Mouse (Mus musculus) ES-E14 (cell line): ENCODE measurements around the gene Dek. TPM values are rescaled to one million over a fixed set of nuclear protein-coding genes. Genes with fewer than 3 reads are reported as not detected.

ENCODE experiments used
- DNase-seq: peaks from one replicate; pipeline ENCODE4 v3.0.0-alpha.2; 2013; ENCODE audit warnings: low read depth, low spot score
- H3K27ac ChIP-seq: 2 replicates; pipeline ENCODE4 v1.5.1; 2012; ENCODE audit warnings: low read depth, mild to moderate bottlenecking, low read length, moderate library complexity, mixed read lengths; ENCODE audit not compliant: poor library complexity, insufficient read depth, severe bottlenecking
- H3K36me3 ChIP-seq: 2 replicates; pipeline ENCODE4 v1.6.1; 2012; ENCODE audit warnings: mild to moderate bottlenecking, low read length, moderate library complexity, mixed read lengths; ENCODE audit not compliant: control insufficient read depth, poor library complexity, insufficient read depth, severe bottlenecking
- H3K4me1 ChIP-seq, 2 experiments: fragments of 150-350 bp in 1 of 2; sonication (generic) in 1 of 2; 2 replicates each; pipeline ENCODE4 v1.6.1; 2012; ENCODE audit warnings: low read length in 2 of 2, mild to moderate bottlenecking in 1 of 2, mixed read lengths in 1 of 2; ENCODE audit not compliant: control insufficient read depth in 2 of 2, insufficient read depth in 2 of 2, poor library complexity in 1 of 2
- H3K4me3 ChIP-seq, 2 experiments: fragments of 150-350 bp in 1 of 2; sonication (generic) in 1 of 2; 2 replicates each; pipeline ENCODE4 v1.5.1; 2012; ENCODE audit warnings: low read length in 2 of 2, low read depth in 1 of 2, mild to moderate bottlenecking in 1 of 2, mixed read lengths in 1 of 2; ENCODE audit not compliant: insufficient read depth in 1 of 2, poor library complexity in 1 of 2, severe bottlenecking in 1 of 2
- H3K9ac ChIP-seq: 2 replicates; pipeline ENCODE4 v1.6.1; 2012; ENCODE audit warnings: low read depth, mild to moderate bottlenecking, low read length, mixed read lengths; ENCODE audit not compliant: poor library complexity, insufficient read depth, severe bottlenecking
- H3K9me3 ChIP-seq: fragments of 150-350 bp; sonication (generic); 2 replicates; pipeline ENCODE4 v1.6.1; 2012; ENCODE audit warnings: low read depth, mild to moderate bottlenecking, low read length; ENCODE audit not compliant: control insufficient read depth, insufficient read depth
- CHD2 ChIP-seq: IDR thresholded peaks from 2 replicates; pipeline ENCODE4 v1.6.1; 2014; ENCODE audit warnings: mild to moderate bottlenecking, low read depth, low read length, inconsistent platforms
- HCFC1 ChIP-seq: IDR thresholded peaks from 2 replicates; pipeline ENCODE4 v1.6.1; 2012; ENCODE audit warnings: low read length, inconsistent platforms, borderline replicate concordance; ENCODE audit not compliant: insufficient read depth
- MAFK ChIP-seq: IDR thresholded peaks from 2 replicates; pipeline ENCODE4 v1.6.1; 2014; ENCODE audit warnings: mild to moderate bottlenecking, low read depth, low read length, inconsistent platforms; ENCODE audit not compliant: insufficient read depth
- ZC3H11A ChIP-seq: IDR thresholded peaks from 2 replicates; pipeline ENCODE4 v1.6.1; 2012; ENCODE audit warnings: low read depth, mild to moderate bottlenecking, inconsistent platforms, low read length, borderline replicate concordance
- ZNF384 ChIP-seq: IDR thresholded peaks from 2 replicates; pipeline ENCODE4 v1.6.1; 2012; ENCODE audit warnings: low read depth, low read length, inconsistent platforms
- in situ Hi-C, 2 experiments: fragments of 600-800 bp; cut with MboI; formaldehyde crosslinking; loops; one replicate each; pipeline ENCODE4 v1.15.1; 2025; ENCODE audit warnings: low sequenced_read_pairs in 2 of 2, inconsistent platforms in 1 of 2; ENCODE audit not compliant: unreplicated experiment in 2 of 2
- total RNA-seq: library from RNA; depleted of rRNA; stranded (reverse); fragments of 300-350 nt; gene quantifications from 2 replicates; pipeline ENCODE4 v1.2.3, GENCODE M21; 2012

Dek gene
- total RNA-seq, 1 experiment, result 120 TPM

DNA sequence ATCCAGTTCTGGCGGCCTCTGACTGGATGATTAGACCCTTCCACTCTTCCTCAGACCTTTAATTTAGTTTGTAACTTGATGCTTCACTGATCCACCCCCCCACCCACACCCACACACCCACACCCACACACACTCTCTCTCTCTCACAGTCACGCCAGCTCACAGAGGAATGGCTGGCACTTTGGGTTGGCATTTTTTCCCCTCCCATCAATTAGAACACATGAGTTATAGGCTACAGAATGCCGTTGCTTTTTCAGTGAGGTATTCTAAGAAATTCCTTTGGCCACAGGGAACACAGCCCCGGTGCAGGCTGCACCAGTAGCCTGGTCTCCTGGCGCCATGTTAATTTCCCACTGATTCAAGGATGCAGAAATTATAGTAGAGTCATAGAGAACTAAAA, 19.6 kb upstream of the Dek start:
- TF ChIP-seq ZC3H11A (no peak), HCFC1 (no peak), ZNF384 (no peak), CHD2 (no peak), MAFK (no peak)
- in situ Hi-C loops, result loop anchor here in 1 of 2 experiments (25.0 kb wide), 1 partner anchor 162 kb away; no protein-coding TSS in a partner anchor
- no peak overlapping the region for H3K27ac ChIP-seq
- no peaks in the 10 kb centered on the region for H3K9me3 ChIP-seq
- H3K9ac ChIP-seq, result no peak overlapping the region
- DNase-seq, result no peak
- H3K4me3 ChIP-seq, result no peak overlapping the region
- H3K36me3 ChIP-seq, result no peaks in the 10 kb centered on the region
- peaks cover 6 to 7% of the 10 kb centered on the region in 2 experiments for H3K4me1 ChIP-seq

DNA sequence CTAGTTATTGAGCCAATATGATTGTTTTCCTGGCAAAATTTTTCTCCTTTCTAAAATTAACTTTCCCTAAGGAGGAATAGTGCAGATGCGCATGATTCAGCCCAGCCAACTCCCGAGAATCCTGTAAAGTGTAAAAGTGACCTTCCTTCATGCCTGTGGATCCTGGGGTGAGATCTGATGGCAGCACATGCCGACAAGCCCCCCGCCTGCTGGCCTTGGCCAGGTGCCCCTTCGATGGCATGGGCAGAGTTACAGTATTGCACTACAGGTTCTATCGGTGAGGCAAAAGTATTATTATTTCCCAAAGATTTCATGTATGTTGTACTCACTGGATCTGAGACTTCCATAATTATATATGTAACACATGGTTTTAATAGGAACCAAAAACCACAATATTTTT, 19.0 kb upstream of the Dek start:
- no peak for TF ChIP-seq HCFC1
- TF ChIP-seq ZC3H11A, result no peak
- TF ChIP-seq ZNF384, result no peak
- TF ChIP-seq MAFK, result no peak
- no peak for TF ChIP-seq CHD2

DNA sequence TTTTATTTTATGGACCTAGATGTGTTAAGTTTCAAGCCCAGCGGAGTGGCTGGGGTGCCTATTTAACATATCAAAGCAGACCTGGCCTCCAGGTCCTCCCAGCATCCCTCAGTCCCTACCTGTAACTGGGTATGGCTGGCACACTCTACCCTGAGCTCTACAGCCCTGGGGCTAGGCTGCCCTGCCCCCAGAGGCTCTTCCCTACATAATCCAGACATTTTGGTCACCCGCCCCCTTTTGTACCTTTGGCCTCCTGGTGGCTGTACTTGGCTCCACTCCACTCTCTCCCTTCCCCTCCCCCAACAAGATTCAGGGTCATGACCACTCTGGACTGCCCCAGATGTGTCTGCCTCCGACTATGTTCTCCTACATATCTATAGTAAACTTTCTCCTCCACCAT, 18.4 kb upstream of the Dek start:
- in situ Hi-C loops, result no loop called here
- no peak overlapping the region for H3K27ac ChIP-seq
- DNase-seq, result no peak
- H3K4me1 ChIP-seq, result peaks cover 6 to 7% of the 10 kb centered on the region in 2 experiments
- no peak overlapping the region for H3K9ac ChIP-seq
- H3K4me3 ChIP-seq, result no peak overlapping the region
- H3K9me3 ChIP-seq, result no peaks in the 10 kb centered on the region
- TF ChIP-seq CHD2 (no peak), ZC3H11A (no peak), MAFK (no peak), ZNF384 (no peak), HCFC1 (no peak)
- no peaks in the 10 kb centered on the region for H3K36me3 ChIP-seq

More for the DNA sequence above, 19.0 kb upstream of the Dek start:
- in situ Hi-C loops, result loop anchor here in 1 of 2 experiments (25.0 kb wide), 1 partner anchor 162 kb away; no protein-coding TSS in a partner anchor
- Histone ChIP-seq H3K36me3 (no peaks in the 10 kb centered on the region), H3K4me3 (no peak overlapping the region), H3K9me3 (no peaks in the 10 kb centered on the region), H3K4me1 (peaks cover 6 to 7% of the 10 kb centered on the region in 2 experiments), H3K27ac (no peak overlapping the region), H3K9ac (no peak overlapping the region)
- no peak for DNase-seq

DNA sequence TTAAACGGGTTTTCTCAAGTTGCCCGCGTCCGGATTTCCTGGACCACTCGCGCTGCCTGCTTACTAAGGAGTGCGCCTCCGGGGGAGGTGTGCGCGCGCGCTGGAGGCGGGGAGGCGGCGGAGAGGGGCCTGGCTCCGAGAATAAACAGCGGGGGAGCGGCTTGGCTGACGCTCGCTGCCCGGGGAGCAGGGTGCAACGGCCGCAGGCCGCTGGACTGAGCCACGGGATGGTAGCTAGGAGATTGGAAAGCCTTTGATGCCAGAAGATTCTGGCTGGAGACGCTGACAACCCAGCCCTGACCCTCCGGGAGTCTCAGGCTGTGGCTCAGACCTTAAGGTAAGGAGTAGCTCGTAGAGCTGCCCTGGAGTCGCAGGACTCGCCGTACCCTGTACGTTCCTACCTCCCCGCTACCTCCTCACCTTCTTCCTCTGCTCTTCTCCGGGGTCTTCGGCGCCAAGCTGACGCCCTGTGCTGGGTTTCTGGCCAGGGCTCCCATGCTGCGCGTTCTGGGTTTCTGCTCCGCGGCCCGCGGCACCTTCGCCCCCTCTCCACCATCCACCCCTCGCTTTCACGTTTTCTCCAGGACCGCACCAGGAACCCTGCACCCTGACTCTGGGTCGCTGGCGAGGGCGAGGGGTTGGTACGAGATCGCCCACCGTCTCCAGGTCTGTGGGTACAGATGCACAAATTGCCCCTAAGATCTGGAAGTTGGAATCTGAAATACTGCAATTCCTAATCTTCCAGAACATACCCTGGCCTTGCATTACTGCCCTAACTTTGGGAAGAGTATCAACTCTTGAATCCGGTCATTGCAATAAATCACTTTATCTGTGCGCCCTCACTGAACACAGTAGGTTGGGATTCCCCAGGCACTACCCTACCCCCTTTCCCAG, 16.8 kb upstream of the Dek start, which contains the start of gene Rnf144b:
TSS of gene Rnf144b (plus strand) at position 120 of the 894 bp plus-strand sequence.
- in situ Hi-C loops, result no loop called here
- DNase-seq, result no peak
- Histone ChIP-seq H3K4me3 (peak within 1 kb of the TSS; percentile 64 to 81), H3K27ac (no peak within 1 kb of the TSS), H3K36me3 (no peaks in the 10 kb centered on the region), H3K4me1 (peaks cover 6 to 7% of the 10 kb centered on the region in 2 experiments), H3K9ac (peak within 1 kb of the TSS; percentile 73), H3K9me3 (no peaks in the 10 kb centered on the region)
- TF ChIP-seq MAFK (no peak), HCFC1 (no peak), CHD2 (no peak), ZC3H11A (no peak), ZNF384 (no peak)
